Mouse (Mus musculus): ENCODE results near the gene Pipox.

- no peak for TF ChIP-seq CHD2 (IDR thresholded peaks at IDR 0.05; ENCODE audit: low read depth, low read length)
- TF ChIP-seq ZNF384 (IDR thresholded peaks at IDR 0.05; ENCODE audit: low read depth, low read length) = no peak
- TF ChIP-seq MAFK (IDR thresholded peaks at IDR 0.05; ENCODE audit: insufficient read depth, low read depth, low read length) = no peak
Observed at GRCm38 (mm10) chr11:77843068-77843905, 50.6 kb downstream of the Pipox start.
